Mouse (Mus musculus) olfactory bulb, adult 2 months (tissue): ENCODE data around the gene Tshz2.

ENCODE experiments used
- CTCF ChIP-seq: fragments of 200-500 bp; IDR thresholded peaks from 2 replicates; pipeline ENCODE4 v1.5.1; 2012; ENCODE audit warnings: low read depth, mild to moderate bottlenecking, low read length, moderate library complexity; ENCODE audit not compliant: insufficient read depth
- POLR2A ChIP-seq: fragments of 200-500 bp; IDR thresholded peaks from 2 replicates; pipeline ENCODE4 v1.6.1; 2012; ENCODE audit warnings: mild to moderate bottlenecking, low read depth, low read length, moderate library complexity; ENCODE audit not compliant: insufficient read depth

DNA sequence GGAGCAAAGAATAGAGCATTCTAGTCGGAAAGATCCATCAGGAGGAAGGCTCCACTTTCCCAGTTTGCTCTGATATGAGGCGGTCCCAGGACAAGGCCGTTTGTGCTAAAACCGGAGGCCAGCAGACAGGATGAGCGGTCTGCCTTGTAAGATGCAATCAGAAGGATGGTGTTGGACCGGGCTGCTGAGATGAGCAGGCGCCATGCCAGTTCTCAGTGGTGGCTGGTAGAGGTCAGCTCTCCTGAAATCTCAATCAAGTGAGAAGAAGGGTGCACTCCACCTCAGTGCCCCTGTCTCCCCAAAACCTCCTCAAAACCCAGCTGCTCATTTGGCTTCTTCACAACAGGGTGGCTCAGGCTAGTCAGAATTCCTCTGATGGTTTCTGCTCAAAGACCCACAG, 358.2 kb downstream of the Tshz2 start:
- TF ChIP-seq CTCF (no peak), POLR2A (no peak)
